Mouse (Mus musculus) heart, embryonic 14.5 days (tissue): ENCODE results near the gene Olfr497. TPM values are rescaled to one million over a fixed set of nuclear protein-coding genes. Genes with fewer than 3 reads are reported as not detected.

Experiments
- ATAC-seq: fragments of 200-750 bp; cut with Nextera tagmentation; 2 replicates; pipeline ENCODE4 v1.8.0; 2017; ENCODE audit warnings: low read depth, moderate TSS enrichment; ENCODE audit not compliant: insufficient number of reproducible peaks, insufficient read depth, low FRiP score
- H3K27ac ChIP-seq, 2 experiments: fragments of 200-500 bp in 1 of 2; fragments of 300-500 bp in 1 of 2; sonication (generic) in 1 of 2; replicated peaks in 1 of 2; 2 replicates each; pipeline ENCODE4 v1.5.1; 2012 to 2014; ENCODE audit warnings: low read depth in 2 of 2, low read length in 2 of 2, control low read depth in 1 of 2, mild to moderate bottlenecking in 1 of 2, mixed read lengths in 1 of 2; ENCODE audit not compliant: control insufficient read depth in 1 of 2, insufficient read depth in 1 of 2
- H3K27me3 ChIP-seq: fragments of 300-500 bp; sonication (generic); 2 replicates; pipeline ENCODE4 v1.6.1; 2014; ENCODE audit warnings: mild to moderate bottlenecking, low read length, control low read depth; ENCODE audit not compliant: control insufficient read depth, insufficient read depth
- H3K36me3 ChIP-seq: fragments of 300-500 bp; sonication (generic); 2 replicates; pipeline ENCODE4 v1.6.1; 2014; ENCODE audit warnings: mild to moderate bottlenecking, control low read depth, low read length, mixed read lengths; ENCODE audit not compliant: control insufficient read depth, insufficient read depth
- H3K4me1 ChIP-seq, 2 experiments: fragments of 200-500 bp in 1 of 2; fragments of 300-500 bp in 1 of 2; sonication (generic) in 1 of 2; 2 replicates each; pipeline ENCODE4 v1.6.1; 2012 to 2014; ENCODE audit warnings: low read length in 2 of 2, control low read depth in 1 of 2, mixed read lengths in 1 of 2; ENCODE audit not compliant: control insufficient read depth in 2 of 2, insufficient read depth in 2 of 2
- H3K4me2 ChIP-seq: fragments of 300-500 bp; sonication (generic); 2 replicates; pipeline ENCODE4 v1.6.1; 2014; ENCODE audit warnings: mild to moderate bottlenecking, low read length
- H3K4me3 ChIP-seq, 2 experiments: fragments of 200-500 bp in 1 of 2; fragments of 300-500 bp in 1 of 2; sonication (generic) in 1 of 2; 2 replicates each; pipeline ENCODE4 v1.5.1; 2012 to 2014; ENCODE audit warnings: low read length in 2 of 2, mild to moderate bottlenecking in 2 of 2, control low read depth in 1 of 2, low read depth in 1 of 2, moderate library complexity in 1 of 2; ENCODE audit not compliant: control insufficient read depth in 1 of 2, insufficient read depth in 1 of 2
- H3K9ac ChIP-seq: fragments of 300-500 bp; sonication (generic); 2 replicates; pipeline ENCODE4 v1.6.1; 2014; ENCODE audit warnings: mild to moderate bottlenecking, low read length
- H3K9me3 ChIP-seq: fragments of 300-500 bp; sonication (generic); 2 replicates; pipeline ENCODE4 v1.6.1; 2016; ENCODE audit warnings: low read length, control low read depth; ENCODE audit not compliant: control insufficient read depth
- WGBS: fragments of 180-500 bp; shearing (Covaris S2); extraction: QIAGEN DNeasy Blood & Tissue Kit; methylation state at CpG from one replicate; pipeline ENCODE4 v1.1.7; 2014; 5-methylcytosine and 5-hydroxymethylcytosine counted together
- polyA plus RNA-seq: library from polyadenylated mRNA; unstranded; fragments of >200 nt; fragmentation: Nextera tagmentation; extraction: Ambion mirVana; gene quantifications from 2 replicates; pipeline ENCODE4 v1.2.1, GENCODE M21; 2014

Olfr497 gene
- polyA plus RNA-seq: not detected in 2 replicates

DNA sequence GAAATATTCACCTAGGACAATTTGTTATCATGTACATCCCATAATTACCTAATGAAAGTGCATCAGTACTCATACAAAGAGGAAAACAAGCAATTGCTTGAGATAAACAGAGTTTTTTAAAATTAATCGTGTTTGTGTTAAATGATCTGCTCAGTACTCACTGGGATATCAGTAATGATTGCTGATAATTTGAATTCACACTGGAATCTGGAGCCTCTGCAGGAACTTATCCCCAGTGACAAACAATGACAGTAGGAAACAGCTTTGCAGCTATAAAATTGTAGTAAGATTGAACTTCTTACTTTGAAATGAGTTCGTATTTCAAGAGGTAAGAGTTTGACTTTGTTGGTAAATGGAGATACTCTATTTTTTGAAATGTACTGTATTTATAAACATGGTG is at the start of gene Olfr497:
Gene Olfr497 (plus strand): TSS at position 301 of the 400 bp plus-strand sequence.
- H3K9ac ChIP-seq: no peak within 1 kb of the TSS
- H3K27ac ChIP-seq: no peak within 1 kb of the TSS
- no peak within 1 kb of the TSS for H3K4me2 ChIP-seq
- no peak within 1 kb of the TSS for H3K4me3 ChIP-seq
- no peaks in the 10 kb centered on the region for H3K27me3 ChIP-seq
- H3K4me1 ChIP-seq: no peaks in the 10 kb centered on the region
- H3K9me3 ChIP-seq: no peaks in the 10 kb centered on the region
- no peaks in the 10 kb centered on the region for H3K36me3 ChIP-seq
- 65% methylated on average over 2 of the region's 2 CpGs for WGBS
- no peak for ATAC-seq

DNA sequence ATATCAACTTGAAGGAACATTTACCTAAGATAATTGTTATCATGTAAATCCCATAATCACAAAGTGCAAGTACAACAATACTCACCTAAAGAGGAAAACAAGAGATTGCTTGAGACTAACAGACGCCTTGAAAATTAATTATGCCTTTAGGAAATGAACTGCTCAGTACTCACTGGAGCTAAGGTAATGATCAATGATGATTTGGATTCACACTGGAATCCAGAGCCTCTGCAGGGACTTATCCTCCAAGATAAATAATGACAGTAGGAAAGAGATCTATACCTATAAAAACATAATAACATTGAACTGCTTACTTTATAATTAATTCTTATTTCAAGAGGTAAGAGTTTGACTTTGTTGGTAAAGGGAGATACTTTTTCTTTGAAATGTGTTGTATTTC is 27.4 kb upstream of the Olfr497 start, which contains the start of gene Olfr495:
Gene Olfr495 (plus strand): TSS at position 301 of the 400 bp plus-strand sequence.
- Histone ChIP-seq H3K27ac (no peak within 1 kb of the TSS), H3K36me3 (no peaks in the 10 kb centered on the region), H3K4me1 (no peaks in the 10 kb centered on the region), H3K4me2 (no peak within 1 kb of the TSS), H3K27me3 (no peaks in the 10 kb centered on the region), H3K9ac (no peak within 1 kb of the TSS), H3K4me3 (no peak within 1 kb of the TSS), H3K9me3 (no peaks in the 10 kb centered on the region)
- ATAC-seq: no peak
- 52% methylated on average over 1 of the region's 1 CpGs for WGBS

DNA sequence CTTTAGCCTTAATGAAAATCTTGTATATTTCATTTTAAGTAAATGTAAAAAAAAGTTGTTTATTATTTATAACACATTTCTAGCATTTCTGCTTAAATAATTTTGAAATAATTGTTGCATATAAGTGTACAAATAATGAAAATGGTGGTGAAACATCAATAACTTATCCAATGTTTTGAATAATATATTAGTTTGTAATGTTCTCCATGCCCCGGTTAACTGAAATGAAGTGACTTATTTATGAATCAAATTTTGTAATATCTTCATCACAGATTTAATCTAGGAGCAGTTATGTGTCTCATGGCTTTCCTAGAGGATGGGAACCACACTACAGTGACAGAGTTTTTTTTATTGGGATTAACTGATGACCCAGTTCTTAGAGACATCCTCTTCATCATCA is 44.8 kb downstream of the Olfr497 start, which contains the start of gene Olfr498:
Gene Olfr498 (plus strand): TSS at position 301 of the 400 bp plus-strand sequence.
- 78% methylated on average over 1 of the region's 1 CpGs for WGBS
- Histone ChIP-seq H3K27me3 (no peaks in the 10 kb centered on the region), H3K36me3 (no peaks in the 10 kb centered on the region), H3K4me3 (no peak within 1 kb of the TSS), H3K9ac (no peak within 1 kb of the TSS), H3K4me1 (no peaks in the 10 kb centered on the region), H3K9me3 (no peaks in the 10 kb centered on the region; the same call in 1 of the 2 replicates), H3K27ac (no peak within 1 kb of the TSS), H3K4me2 (no peak within 1 kb of the TSS)
- no peak for ATAC-seq

Other genes with a start within 250 kb of the Olfr497 start
- not detected in 2 replicates for gene Olfr486, start 247.7 kb upstream of the Olfr497 start, polyA plus RNA-seq
- gene Olfr487, start 205.8 kb upstream of the Olfr497 start, polyA plus RNA-seq: not detected in 2 replicates
- not detected in 2 replicates for gene Olfr488, start 162.1 kb upstream of the Olfr497 start, polyA plus RNA-seq
- gene Olfr490, start 131.5 kb upstream of the Olfr497 start, polyA plus RNA-seq: not detected in 2 replicates
- not detected in 2 replicates for gene Olfr491, start 107.0 kb upstream of the Olfr497 start, polyA plus RNA-seq
- not detected in 2 replicates for gene Olfr492, start 96.7 kb upstream of the Olfr497 start, polyA plus RNA-seq
- gene Olfr493, start 73.4 kb upstream of the Olfr497 start, polyA plus RNA-seq: not detected in 2 replicates
- not detected in 2 replicates for gene Olfr494, start 55.1 kb upstream of the Olfr497 start, polyA plus RNA-seq
- not detected in 2 replicates for gene Olfr495, start 27.3 kb upstream of the Olfr497 start, polyA plus RNA-seq
- not detected in 2 replicates for gene Olfr498, start 44.9 kb downstream of the Olfr497 start, polyA plus RNA-seq
- not detected in 2 replicates for gene Olfr502, start 104.6 kb downstream of the Olfr497 start, polyA plus RNA-seq
- not detected in 2 replicates for gene Olfr503, start 124.1 kb downstream of the Olfr497 start, polyA plus RNA-seq
- gene Olfr504, start 145.4 kb downstream of the Olfr497 start, polyA plus RNA-seq: not detected in 2 replicates
- gene Olfr506, start 190.4 kb downstream of the Olfr497 start, polyA plus RNA-seq: not detected in 2 replicates
- not detected in 2 replicates for gene Olfr507, start 201.4 kb downstream of the Olfr497 start, polyA plus RNA-seq
- not detected in 2 replicates for gene Olfr508, start 209.6 kb downstream of the Olfr497 start, polyA plus RNA-seq
- 0.05 TPM in 1 of 2 replicates, not detected in the other for gene Olfr509, start 231.5 kb downstream of the Olfr497 start, polyA plus RNA-seq
- not detected in 2 replicates for gene Olfr510, start 246.0 kb downstream of the Olfr497 start, polyA plus RNA-seq